Mouse (Mus musculus): ENCODE measurements around the gene Zfp526.

DNA sequence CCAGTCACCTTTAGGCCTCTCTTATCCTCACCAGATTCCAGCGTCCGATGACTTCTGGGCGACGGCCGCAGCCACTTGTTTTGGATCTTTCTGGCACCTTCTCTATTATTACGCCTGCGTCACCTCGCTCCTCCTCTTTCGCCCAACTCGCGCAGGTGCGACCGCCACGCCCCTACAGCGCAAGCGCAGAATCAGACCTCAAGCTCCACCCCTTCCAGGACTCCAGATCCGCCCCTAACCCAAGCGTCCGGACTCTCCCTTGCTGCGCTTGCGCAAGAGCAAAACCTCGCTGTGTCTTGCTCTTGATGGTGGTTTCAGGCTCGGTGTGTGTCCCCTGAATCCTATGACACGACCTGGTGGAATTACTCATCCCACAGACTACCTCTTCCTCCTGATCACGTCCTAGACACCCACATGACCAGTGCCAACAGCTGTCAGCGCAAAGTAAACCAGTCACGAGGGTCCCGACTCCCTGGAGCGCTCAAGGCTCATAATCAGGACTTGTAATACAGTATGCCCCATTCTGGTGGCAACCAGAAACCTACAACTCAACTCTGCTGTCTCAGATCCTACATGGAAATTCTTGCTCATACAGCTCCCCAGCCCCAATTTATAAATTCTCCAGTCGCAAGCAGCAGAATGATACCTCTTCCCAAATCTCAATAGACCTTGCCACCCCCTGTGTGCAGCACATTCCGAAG, 1.3 kb upstream of the Zfp526 start:
- no peak for TF ChIP-seq GATA1 (IDR thresholded peaks at IDR 0.05; ENCODE audit: low read length)
- TF ChIP-seq TAL1 (IDR thresholded peaks at IDR 0.05; ENCODE audit: low read length): no peak

All from erythroblast, embryonic 14.5 days (primary cell).